Mouse (Mus musculus) limb, embryonic 11.5 days (tissue): Measurements from ENCODE around the gene Ntsr2. TPM values are rescaled to one million over a fixed set of nuclear protein-coding genes. Genes with fewer than 3 reads are reported as not detected.
"Not testable (repeated sequence)": the region's sequence is repeated elsewhere in the genome, so short reads cannot be mapped to it uniquely, and the experiment has no call there.

Experiments
- ATAC-seq: fragments of 200-750 bp; cut with Nextera tagmentation; 2 replicates; pipeline ENCODE4 v1.8.0; 2017; ENCODE audit warnings: low read depth; ENCODE audit not compliant: insufficient number of reproducible peaks, low FRiP score, low TSS enrichment
- DNase-seq: peaks from one replicate; pipeline ENCODE4 v3.0.0-alpha.2; 2015; ENCODE audit warnings: low spot score
- H3K27ac ChIP-seq: fragments of 300-500 bp; sonication (generic); replicated peaks from 2 replicates; pipeline ENCODE4 v1.5.1; 2014; ENCODE audit warnings: low read depth, mild to moderate bottlenecking, low read length
- H3K27me3 ChIP-seq: fragments of 300-500 bp; sonication (generic); 2 replicates; pipeline ENCODE4 v1.6.1; 2014; ENCODE audit warnings: mild to moderate bottlenecking, low read length, mixed read lengths; ENCODE audit not compliant: control insufficient read depth, insufficient read depth
- H3K36me3 ChIP-seq: fragments of 300-500 bp; sonication (generic); 2 replicates; pipeline ENCODE4 v1.6.1; 2014; ENCODE audit warnings: mild to moderate bottlenecking, low read length, moderate library complexity, mixed read lengths; ENCODE audit not compliant: control insufficient read depth, insufficient read depth
- H3K4me1 ChIP-seq: fragments of 300-500 bp; sonication (generic); 2 replicates; pipeline ENCODE4 v1.6.1; 2014; ENCODE audit warnings: low read length, mixed read lengths; ENCODE audit not compliant: control insufficient read depth, insufficient read depth
- H3K4me2 ChIP-seq: fragments of 300-500 bp; sonication (generic); 2 replicates; pipeline ENCODE4 v1.6.1; 2014; ENCODE audit warnings: low read depth, mild to moderate bottlenecking, moderate library complexity; ENCODE audit not compliant: severe bottlenecking
- H3K4me3 ChIP-seq: fragments of 300-500 bp; sonication (generic); 2 replicates; pipeline ENCODE4 v1.5.1; 2014; ENCODE audit warnings: low read depth, low read length
- H3K9ac ChIP-seq: fragments of 300-500 bp; sonication (generic); 2 replicates; pipeline ENCODE4 v1.6.1; 2014; ENCODE audit warnings: mild to moderate bottlenecking, low read length
- H3K9me3 ChIP-seq: fragments of 300-500 bp; sonication (generic); 2 replicates; pipeline ENCODE4 v1.6.1; 2016; ENCODE audit warnings: low read length; ENCODE audit not compliant: control insufficient read depth
- WGBS: fragments of 180-500 bp; shearing (Covaris S2); extraction: QIAGEN DNeasy Blood & Tissue Kit; methylation state at CpG from one replicate; pipeline ENCODE4 v1.1.7; 2014; 5-methylcytosine and 5-hydroxymethylcytosine counted together
- polyA plus RNA-seq: library from polyadenylated mRNA; unstranded; fragments of >200 nt; fragmentation: Nextera tagmentation; extraction: Ambion mirVana; gene quantifications from 2 replicates; pipeline ENCODE4 v1.2.1, GENCODE M21; 2014

Gene Ntsr2
- polyA plus RNA-seq, 1 experiment from 2014 or later: not detected

DNA sequence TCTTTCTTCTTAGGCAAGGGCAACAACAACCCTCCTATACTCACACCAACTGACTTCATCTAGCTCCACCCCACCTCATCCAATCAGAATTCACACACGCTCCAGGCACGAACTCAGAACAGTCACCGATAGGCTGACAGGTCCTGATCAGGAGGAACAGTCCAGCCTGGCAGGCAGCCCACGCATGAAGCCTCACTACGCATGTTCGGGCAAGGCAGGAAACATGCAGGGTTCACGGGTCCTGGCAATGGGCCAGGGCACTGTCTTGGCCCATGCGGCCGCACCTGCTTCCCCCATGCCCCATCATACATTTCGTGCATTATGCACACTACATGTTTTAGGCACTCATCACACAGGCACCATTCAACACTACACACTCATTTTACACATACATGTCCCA, 8.3 kb downstream of the Ntsr2 start:
- ATAC-seq: no peak
- WGBS: 89% methylated on average over 10 of the region's 10 CpGs
- no peaks in the 10 kb centered on the region for H3K4me1 ChIP-seq
- no peaks in the 10 kb centered on the region for H3K27me3 ChIP-seq
- H3K9me3 ChIP-seq: no peaks in the 10 kb centered on the region
- no peak for DNase-seq
- H3K4me2 ChIP-seq: no peak overlapping the region
- H3K27ac ChIP-seq: no peak overlapping the region
- no peak overlapping the region for H3K9ac ChIP-seq
- no peaks in the 10 kb centered on the region for H3K36me3 ChIP-seq
- H3K4me3 ChIP-seq: no peak overlapping the region

DNA sequence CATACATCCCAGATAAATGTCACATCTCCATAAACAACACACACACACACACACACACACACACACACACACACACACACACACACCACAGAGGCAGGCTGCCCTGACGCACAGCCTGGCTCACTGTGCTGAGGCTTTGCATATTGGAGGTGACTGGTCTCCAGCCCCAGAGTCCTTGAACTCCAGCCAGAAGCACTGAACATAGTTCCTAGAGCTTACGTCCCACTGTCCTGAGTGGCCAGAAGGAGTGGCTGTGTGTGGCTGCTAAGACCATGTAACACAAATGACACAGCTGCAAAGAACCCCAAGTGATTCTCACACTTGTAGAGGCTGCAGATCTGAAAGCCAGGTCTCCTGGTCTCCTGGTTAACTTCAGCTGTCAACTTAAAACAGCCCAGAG, 8.8 kb downstream of the Ntsr2 start:
- Histone ChIP-seq H3K9me3 (no peaks in the 10 kb centered on the region), H3K4me3 (no peak overlapping the region), H3K9ac (no peak overlapping the region), H3K4me1 (no peaks in the 10 kb centered on the region), H3K27me3 (no peaks in the 10 kb centered on the region), H3K4me2 (no peak overlapping the region), H3K27ac (no peak overlapping the region), H3K36me3 (no peaks in the 10 kb centered on the region)
- ATAC-seq (no peak), DNase-seq (no peak)
- WGBS: 83% methylated on average over 2 of the region's 2 CpGs

GRCm38 (mm10) chr12:16662955-16663585, 9.9 kb downstream of the Ntsr2 start:
- Histone ChIP-seq H3K4me2 (no peak overlapping the region), H3K9me3 (no peaks in the 10 kb centered on the region), H3K4me3 (no peak overlapping the region), H3K9ac (no peak overlapping the region), H3K4me1 (no peaks in the 10 kb centered on the region), H3K36me3 (no peaks in the 10 kb centered on the region), H3K27me3 (no peaks in the 10 kb centered on the region), H3K27ac (no peak overlapping the region)
- no peak for ATAC-seq
- 81% methylated on average over 6 of the region's 6 CpGs for WGBS
- no peak for DNase-seq

DNA sequence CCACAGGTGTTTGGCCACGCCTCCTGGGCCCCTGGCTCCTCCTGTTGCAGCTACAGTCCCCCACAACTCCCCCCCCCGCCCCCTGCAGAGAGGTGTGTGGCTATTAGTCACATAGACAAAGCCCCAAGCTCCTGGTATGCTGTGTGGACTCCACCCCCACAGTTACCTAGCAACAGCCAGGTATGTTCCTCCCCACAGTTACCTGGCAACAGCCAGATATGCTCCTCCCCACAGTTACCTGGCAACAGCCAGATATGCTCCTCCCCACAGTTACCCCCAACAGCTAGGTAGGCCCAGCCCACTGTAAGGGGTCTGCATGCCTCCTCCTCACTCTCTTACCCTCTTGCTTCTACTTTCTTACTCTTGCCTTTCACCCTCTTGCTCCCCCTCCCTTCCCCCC, 11.8 kb downstream of the Ntsr2 start:
- Histone ChIP-seq H3K36me3 (no peaks in the 10 kb centered on the region), H3K4me2 (no peak overlapping the region), H3K9me3 (no peaks in the 10 kb centered on the region), H3K27me3 (no peaks in the 10 kb centered on the region), H3K4me3 (no peak overlapping the region), H3K4me1 (no peaks in the 10 kb centered on the region), H3K9ac (no peak overlapping the region), H3K27ac (no peak overlapping the region)
- DNase-seq (no peak), ATAC-seq (0 out of 2 replicates have a peak, but pooled peaks have one; percentile 21)
- 0% methylated on average over 1 of the region's 2 CpGs for WGBS

DNA sequence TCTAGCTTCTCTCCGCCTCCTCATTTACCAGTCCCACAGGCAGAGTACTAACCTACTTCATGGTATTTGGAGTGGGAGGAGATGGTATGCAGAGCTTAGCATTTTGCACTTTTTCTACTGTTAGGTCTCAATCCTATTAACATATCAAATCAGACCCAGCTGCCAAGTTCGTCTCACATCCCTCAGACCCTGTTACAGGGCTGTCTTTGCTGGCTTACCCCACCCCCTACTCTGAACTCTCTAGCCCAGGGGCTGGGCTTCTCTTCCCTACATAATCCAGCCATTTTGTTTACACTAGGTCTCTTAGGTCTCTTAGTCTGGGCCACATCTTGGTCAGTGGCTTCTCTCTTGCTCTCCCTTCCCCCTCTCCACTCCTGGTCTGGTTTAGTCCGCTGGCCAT, 16.0 kb downstream of the Ntsr2 start:
- WGBS: 73% methylated on average over 3 of the region's 3 CpGs
- DNase-seq (no peak), ATAC-seq (no peak)
- H3K36me3 ChIP-seq: no peaks in the 10 kb centered on the region
- H3K9me3 ChIP-seq: no peaks in the 10 kb centered on the region
- no peak overlapping the region for H3K27ac ChIP-seq
- H3K27me3 ChIP-seq: no peaks in the 10 kb centered on the region
- H3K9ac ChIP-seq: no peak overlapping the region
- H3K4me3 ChIP-seq: no peak overlapping the region
- no peaks in the 10 kb centered on the region for H3K4me1 ChIP-seq
- no peak overlapping the region for H3K4me2 ChIP-seq

DNA sequence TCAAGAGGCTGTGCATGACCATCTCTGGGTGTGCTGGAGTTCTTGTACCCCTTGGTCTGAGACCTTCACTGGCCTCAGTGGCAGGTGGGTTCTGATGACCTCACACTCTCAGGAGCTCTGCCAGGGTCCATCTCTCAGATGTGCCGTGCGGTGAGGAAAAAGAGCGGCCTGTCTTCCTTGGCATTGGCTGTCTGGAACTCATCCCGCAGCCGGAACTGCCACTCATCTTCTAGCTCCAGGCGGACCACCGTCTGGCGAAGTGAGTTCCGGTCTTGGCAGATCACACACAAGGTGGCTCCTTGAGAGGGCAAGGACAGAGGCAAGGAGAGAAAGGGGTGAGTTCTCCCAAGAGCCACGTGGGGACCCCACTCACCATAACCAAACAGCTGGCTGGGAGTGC, 19.1 kb downstream of the Ntsr2 start:
- no peak overlapping the region for H3K9ac ChIP-seq
- 94% methylated on average over 10 of the region's 10 CpGs for WGBS
- H3K36me3 ChIP-seq: no peaks in the 10 kb centered on the region; the same call in 1 of the 2 replicates
- DNase-seq (no peak), ATAC-seq (no peak)
- no peaks in the 10 kb centered on the region for H3K4me1 ChIP-seq
- H3K4me2 ChIP-seq: no peak overlapping the region
- H3K27me3 ChIP-seq: no peaks in the 10 kb centered on the region
- H3K9me3 ChIP-seq: no peaks in the 10 kb centered on the region
- H3K4me3 ChIP-seq: no peak overlapping the region
- H3K27ac ChIP-seq: no peak overlapping the region

DNA sequence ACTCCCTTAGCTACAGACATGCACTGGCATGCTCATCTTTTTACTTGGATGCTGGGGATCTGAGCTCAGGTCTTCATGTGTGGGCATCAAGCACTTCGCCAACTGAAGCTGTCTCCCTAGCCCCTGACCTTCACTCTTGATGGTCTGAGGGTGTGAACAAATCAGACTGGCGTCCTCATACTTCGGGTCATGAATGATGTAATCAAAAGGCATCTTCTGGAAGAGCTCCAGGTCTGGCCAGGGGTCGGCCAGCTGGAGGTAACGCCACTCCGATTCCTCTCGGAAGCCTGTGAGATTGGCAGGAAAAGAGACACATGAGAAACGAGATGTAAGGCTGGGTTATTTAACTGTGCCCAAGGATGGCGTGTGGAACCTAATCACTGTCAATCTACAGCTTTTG, 37.4 kb downstream of the Ntsr2 start:
- no peaks in the 10 kb centered on the region for H3K27me3 ChIP-seq
- H3K9me3 ChIP-seq: no peaks in the 10 kb centered on the region
- WGBS: 96% methylated on average over 9 of the region's 9 CpGs
- H3K4me1 ChIP-seq: no peaks in the 10 kb centered on the region
- H3K27ac ChIP-seq: no peak overlapping the region
- H3K9ac ChIP-seq: no peak overlapping the region
- no peaks in the 10 kb centered on the region for H3K36me3 ChIP-seq
- ATAC-seq (no peak), DNase-seq (no peak)
- H3K4me3 ChIP-seq: no peak overlapping the region
- no peak overlapping the region for H3K4me2 ChIP-seq

DNA sequence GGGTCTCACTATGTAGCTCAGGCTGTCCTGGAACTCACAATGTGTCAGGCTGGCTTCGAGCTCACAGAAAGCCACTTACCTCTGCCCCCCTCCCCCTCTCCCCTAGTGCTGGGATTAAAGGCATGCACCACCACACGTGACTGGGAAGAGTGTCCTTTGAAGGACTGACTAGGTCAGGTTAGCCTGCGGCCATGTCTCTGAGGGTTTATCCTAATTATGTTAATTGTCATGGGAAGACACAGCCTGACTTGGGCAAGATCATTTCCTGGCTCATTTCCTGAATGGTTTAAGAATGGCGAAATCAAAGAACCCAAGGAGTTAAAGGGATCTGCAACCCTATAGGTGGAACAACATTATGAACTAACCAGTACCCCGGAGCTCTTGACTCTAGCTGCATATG, 41.6 kb downstream of the Ntsr2 start:
- no peaks in the 10 kb centered on the region for H3K27me3 ChIP-seq
- DNase-seq: no peak
- H3K36me3 ChIP-seq: no peaks in the 10 kb centered on the region
- no peaks in the 10 kb centered on the region for H3K4me1 ChIP-seq
- H3K27ac ChIP-seq: no peak overlapping the region
- H3K4me2 ChIP-seq: no peak overlapping the region
- ATAC-seq: no peak
- H3K4me3 ChIP-seq: no peak overlapping the region
- H3K9me3 ChIP-seq: no peaks in the 10 kb centered on the region
- H3K9ac ChIP-seq: no peak overlapping the region
- WGBS: 60% methylated on average over 5 of the region's 5 CpGs

GRCm38 (mm10) chr12:16695252-16695651, 42.1 kb downstream of the Ntsr2 start:
- not testable (repeated sequence) for H3K4me1 ChIP-seq, H3K4me3 ChIP-seq, H3K9ac ChIP-seq, H3K9me3 ChIP-seq, ATAC-seq, H3K4me2 ChIP-seq, H3K27ac ChIP-seq, DNase-seq, H3K36me3 ChIP-seq, H3K27me3 ChIP-seq
- 93% methylated on average over 7 of the region's 8 CpGs for WGBS
